Mouse (Mus musculus): ENCODE results near the gene Kyat1.
"Not testable (repeated sequence)": the region's sequence is repeated elsewhere in the genome, so short reads cannot be mapped to it uniquely, and the experiment has no call there.

Kyat1 gene

DNA sequence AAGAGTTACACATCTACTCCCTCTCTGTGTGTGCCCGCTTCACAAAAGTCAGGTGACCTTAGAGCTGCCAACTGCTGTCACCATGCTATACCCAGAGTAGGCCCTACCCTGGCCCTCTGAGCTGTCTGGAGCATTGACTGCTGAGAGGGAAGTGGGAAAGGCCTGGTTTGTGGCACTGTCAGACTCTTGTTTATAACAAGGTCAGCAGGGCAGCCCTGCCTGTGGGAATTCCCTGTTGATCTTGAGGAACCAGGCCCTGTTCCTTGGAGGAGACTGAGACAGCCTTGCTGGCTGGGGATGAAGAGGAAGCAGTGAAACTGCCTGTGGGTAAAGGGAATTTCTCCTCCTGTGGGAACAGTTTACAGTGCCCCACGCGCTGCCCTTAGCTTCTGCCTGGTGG, 9.1 kb upstream of the Kyat1 start:
- DNase-seq (ENCODE audit: low spot score in 2 of 2), result no peak

DNA sequence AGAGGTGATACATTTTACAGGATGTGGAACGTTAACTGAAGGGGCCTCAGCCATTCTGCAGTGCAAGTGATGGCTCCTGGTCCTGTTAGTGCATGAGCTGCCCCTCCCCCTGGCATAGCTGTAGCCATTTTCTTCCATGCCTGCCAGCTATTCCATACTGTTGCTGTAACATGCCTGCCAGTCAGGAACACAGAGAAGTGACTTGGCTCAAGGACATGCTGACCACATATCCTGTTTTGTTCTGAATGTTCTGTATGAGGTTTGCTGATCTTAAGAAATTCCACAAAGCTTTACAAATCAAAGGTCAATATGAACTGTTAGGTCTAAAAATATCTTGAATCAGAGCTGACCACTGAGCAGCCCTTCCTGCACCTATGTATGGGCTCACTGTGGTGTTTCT, 7.3 kb upstream of the Kyat1 start:
- no peak for DNase-seq (ENCODE audit: low spot score in 2 of 2)

DNA sequence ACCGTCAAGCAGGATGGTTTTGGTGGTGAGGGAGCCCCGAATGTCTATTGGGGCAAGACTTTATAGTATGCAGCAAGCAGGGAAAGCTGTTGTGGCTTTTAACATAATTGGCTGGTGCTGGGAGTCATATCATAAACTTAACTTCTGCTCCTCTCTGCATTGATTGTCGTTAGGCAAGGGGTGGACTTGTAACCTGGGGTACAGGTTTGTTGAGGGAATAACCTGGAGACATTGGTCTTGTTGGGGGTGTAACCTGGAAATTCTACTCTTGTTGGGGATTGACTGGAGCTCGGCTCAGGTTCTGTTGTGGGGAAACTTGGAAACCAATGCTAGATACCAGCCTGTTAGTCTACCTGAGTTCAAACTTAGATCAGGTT, 6.5 kb upstream of the Kyat1 start:
- DNase-seq (ENCODE audit: low spot score in 2 of 2), result no peak

DNA sequence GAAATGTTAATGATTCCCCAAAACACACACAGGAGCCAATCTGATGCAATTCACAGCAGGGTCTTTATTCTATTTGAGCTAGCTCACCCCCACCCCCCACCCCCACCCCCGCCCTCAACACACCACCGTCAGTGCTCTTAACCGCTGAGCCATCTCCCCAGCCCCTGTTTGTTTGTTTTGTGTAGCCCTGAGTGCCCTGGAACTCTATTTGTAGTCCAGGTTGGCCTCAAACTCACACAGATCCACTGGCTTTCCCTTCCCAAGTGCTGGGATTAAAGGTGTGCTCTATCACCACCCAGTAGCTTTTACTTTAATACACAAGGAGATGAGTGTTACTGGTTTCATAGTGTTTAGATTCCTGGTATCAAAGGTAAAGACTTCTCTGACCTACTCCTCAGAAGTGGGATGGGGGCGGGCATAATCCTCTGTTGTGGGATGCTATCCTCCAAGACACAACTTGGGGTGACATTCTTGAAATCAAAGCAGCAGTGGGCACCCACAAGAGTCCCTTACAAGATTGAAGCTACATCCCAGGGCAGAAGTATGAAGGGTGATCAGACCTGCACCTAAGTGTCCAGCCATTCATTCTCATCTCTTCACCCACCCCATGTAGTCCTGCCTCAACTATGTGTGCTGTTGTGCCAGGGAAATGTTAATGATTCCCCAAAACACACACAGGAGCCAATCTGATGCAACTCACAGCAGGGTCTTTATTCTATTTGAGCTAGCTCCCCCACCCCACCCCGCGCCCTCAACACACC, 5.9 kb upstream of the Kyat1 start:
- DNase-seq (ENCODE audit: low spot score in 2 of 2), result no peak

GRCm38 (mm10) chr2:30207886-30208285, 2.2 kb upstream of the Kyat1 start:
- no peak for DNase-seq (ENCODE audit: low spot score in 2 of 2)

DNA sequence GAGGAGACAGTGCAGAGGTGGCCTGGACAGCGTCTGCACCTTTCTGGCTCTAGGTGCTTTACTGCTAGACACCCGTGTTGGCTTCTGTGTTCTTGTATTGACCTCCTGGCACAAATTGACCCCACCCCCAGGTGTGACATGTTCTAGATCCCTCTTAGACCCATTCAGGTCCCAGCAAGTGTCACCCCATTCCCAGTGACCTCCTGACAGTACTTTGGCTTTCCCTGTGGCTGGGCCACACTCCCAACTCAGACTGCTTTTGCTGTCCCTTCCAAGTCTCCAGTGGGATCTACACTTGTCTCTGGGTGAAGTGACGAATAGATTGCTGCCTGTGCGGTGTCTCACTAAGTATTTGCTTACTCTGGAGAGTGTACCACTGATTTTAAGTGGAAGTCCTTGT, 1.8 kb upstream of the Kyat1 start:
- DNase-seq (ENCODE audit: low spot score in 2 of 2), result no peak

- DNase-seq (ENCODE audit: low spot score in 2 of 2), result no peak
Observed at GRCm38 (mm10) chr2:30205255-30205628, 405 bp downstream of the Kyat1 start.

- peak; percentile 42 to 57 for DNase-seq (ENCODE audit: low spot score in 2 of 2)
Observed at GRCm38 (mm10) chr2:30203439-30203838, 2.2 kb downstream of the Kyat1 start.

DNA sequence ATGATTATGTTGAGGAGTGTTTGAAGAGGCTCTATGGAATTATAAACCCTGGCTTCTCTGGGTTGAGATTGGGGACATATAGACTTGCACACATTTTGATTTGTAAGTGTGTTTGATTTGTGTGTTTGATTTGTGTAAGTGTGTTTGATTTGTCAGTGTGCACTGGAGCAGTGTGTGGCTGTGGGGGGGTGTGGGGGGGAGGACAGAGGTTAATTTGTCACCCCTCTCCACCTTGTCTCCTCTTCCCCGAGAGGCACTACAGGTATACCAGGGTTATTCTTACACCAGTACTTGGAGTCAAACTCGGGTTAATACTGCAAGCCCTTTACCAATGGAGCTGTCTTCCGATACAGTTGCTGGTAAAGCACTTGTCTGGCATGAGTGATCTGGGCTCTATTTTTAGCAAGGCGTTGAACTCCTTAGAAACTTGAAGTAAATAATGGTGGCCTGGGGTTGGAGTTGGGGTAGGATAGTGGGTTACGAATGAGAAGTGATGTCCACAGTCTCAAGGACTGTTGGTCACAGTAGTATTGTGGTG, 5.2 kb downstream of the Kyat1 start:
- DNase-seq (ENCODE audit: low spot score in 2 of 2), result no peak

DNA sequence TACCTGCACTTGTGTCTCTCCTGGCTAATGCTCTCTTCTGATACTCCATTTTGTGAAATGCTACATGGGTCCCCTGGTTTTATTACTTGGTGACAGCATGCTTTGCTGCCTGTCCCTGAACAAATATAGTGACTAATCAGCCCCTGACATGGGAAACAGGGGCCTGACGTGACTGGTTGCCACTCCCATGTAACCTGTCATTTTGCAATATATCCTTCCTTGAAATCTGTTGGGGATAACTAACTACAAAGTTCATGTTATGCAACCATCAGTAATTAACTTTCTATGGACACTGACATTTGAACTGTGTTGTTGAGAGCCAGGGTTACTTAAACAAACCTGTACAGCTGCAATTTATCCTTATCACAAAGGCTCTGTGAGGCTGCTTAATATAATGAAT, 5.7 kb downstream of the Kyat1 start:
- DNase-seq (ENCODE audit: low spot score in 2 of 2), result no peak

DNA sequence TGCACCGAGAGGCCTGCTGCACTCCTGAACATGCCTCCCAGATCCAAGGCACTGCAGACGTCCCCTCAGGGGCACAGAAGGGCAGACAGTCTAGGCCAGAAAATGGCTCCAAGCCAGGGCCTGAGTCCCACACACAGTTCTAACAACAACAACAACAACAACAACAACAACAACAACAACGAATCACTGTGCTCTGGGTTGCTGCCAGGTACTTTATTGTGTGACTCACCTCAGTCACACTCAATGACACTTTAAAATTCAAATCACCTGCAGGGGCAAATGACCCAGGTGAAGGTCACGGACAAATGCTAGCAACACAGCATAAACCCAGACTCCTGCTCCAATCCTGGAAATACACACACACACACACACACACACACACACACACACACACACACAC, 7.6 kb downstream of the Kyat1 start:
- no peak for DNase-seq (ENCODE audit: low spot score in 2 of 2)

GRCm38 (mm10) chr2:30194656-30195055, 11.0 kb downstream of the Kyat1 start:
- no peak for DNase-seq (ENCODE audit: low spot score in 2 of 2)

DNA sequence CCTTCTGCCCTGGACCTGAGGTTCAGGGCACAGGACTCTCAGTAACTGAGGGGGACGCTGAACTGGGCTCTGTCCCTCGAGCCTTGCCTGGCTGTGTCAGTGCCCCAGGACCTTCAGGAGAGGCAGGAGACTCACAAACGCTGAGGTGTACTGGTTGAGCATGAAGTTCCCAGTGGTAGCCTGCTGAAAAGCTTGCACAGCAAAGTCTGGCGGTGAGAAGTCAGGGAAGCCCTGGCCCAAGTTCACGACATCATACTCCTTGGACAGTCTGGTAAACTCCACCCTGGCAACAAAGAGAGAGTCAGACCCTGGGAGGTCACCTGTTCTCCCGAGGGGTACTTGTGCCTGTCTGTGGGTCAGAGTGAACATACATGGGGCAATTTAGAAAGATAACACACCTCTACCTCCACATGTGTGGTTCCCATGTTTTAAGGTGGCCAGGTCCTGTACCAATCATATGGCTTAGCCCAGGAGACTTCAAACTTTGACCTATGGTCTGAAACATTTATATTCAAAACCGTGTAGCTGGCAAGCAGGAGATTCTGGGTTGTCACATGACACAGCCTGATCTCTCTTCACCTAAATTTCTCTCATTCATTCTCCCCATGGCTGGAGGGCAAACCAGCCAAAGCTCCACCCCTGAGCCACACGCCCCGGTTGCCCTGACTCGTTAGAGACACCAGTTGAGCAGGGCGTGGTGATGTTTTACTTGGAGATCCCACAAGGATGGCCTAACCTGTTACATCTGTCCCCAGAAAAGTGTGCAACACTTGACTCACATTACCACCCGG, 13.7 kb downstream of the Kyat1 start:
- DNase-seq (ENCODE audit: low spot score in 2 of 2), result no peak

DNA sequence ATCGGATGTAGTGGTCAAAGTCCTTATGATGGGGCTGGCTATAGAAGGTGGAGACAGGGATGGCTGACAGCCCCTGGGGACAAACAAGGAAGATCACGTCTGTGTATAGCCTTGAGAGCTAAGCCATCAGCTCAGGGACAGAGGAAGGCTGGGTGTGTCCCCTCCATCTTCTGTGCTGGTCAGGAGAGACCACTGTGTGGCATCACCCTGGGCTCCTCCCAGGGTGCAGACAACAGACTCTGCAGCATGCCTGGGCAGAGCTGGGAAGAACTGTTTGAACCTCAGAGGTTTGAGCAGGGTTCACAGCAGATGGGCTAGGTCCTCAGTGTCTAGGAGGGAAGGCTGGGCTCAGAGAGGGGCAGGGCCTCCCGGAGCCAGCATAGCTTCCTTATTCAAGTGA, 20.0 kb downstream of the Kyat1 start:
- DNase-seq (ENCODE audit: low spot score in 2 of 2), result no peak

- no peak for DNase-seq (ENCODE audit: low spot score in 2 of 2)
Observed at GRCm38 (mm10) chr2:30185276-30185675, 20.4 kb downstream of the Kyat1 start.

GRCm38 (mm10) chr2:30183721-30184120, 21.9 kb downstream of the Kyat1 start:
- DNase-seq (ENCODE audit: low spot score in 2 of 2), result no peak

DNA sequence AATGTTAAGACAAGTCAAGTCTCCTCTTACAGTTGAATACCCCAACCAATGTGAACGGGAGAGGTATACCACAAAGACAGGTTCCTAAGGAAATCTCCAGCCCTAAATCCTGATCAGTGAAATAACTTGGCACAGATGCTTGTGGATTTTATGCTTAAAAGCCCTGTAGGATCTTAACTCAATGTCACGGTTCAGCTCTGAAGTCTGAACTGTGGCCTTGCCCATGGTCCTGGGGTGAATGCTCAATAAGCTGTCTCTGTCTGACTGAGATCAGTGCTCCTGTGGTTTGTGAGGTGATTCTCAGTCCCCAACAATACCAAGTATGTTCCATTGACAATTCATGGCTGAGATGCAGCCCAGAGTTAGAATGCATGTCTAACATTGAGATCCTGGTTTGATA, 23.2 kb downstream of the Kyat1 start:
- DNase-seq (ENCODE audit: low spot score in 2 of 2), result no peak

GRCm38 (mm10) chr2:30178711-30179110, 26.9 kb downstream of the Kyat1 start:
- DNase-seq (ENCODE audit: low spot score in 2 of 2), result not testable (repeated sequence)

DNA sequence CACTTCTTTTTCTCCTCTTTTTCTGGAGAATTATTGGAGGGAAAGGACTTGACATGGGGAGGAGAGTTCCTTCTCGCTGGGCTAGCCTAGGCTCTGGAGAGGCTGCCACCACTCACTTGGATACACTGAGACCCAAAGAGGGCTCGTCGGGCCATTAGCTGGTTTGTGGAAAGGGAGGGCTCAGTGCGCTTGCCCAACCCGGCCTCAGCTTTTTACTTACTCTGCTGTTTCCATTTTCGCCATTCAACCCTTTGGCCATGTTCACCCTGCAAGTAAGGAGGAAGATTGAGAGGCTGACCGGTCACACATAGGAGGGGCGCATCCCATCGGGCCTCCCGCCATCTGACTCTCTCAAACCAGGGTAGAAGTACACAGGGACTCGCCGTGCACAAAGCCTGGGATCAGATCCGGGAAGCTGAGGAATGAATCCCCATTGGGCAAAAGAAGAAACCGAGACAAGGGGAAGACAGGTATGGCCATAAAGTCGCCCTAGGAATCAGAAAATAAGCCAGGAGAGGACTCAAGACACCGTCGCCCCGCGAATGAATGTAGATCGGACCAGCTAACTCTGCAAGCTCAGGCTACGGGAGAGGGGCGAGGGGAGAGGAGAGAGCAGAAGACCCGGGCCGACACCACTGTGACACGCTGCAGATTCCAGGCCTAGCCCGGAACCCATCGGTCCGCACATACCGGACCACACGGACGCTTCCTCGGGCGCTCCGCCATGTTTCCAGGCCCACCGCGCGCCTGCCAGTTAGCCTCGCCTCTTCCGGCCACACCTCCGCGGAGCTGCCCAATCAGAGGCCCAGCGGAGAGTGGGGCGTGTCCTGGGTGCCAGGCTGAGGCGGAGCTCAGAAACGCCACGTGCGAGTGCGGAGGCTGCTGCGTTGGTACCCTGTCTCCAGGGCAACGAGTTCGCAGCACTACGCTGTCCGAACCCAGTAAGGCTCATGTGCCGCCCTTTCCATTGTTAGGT, 27.7 kb downstream of the Kyat1 start, which contains the start of gene Spout1:
Spout1 (minus strand) TSS at position 760 of the 976 bp plus-strand sequence.
- peak; percentile 94 to 95 for DNase-seq (ENCODE audit: low spot score in 2 of 2)

DNA sequence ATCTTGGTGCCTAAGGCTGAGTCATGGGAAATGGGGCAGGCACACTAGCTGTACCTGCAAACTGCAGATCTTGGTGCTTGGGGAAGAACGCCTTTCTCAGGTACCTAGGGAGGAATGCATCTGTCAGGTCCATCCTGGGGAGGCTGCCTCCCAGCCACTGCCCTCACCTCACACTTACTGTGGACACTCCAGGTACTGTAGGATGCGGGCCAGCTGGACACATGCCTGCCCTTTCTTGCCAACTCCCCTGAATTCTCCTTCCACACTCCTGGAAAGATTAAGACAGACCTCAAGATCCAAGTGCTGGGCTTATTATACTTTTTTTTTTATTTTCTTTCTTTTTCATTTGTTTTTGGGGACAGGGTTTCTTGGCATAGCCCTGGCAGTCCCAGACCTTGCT, 29.1 kb downstream of the Kyat1 start:
- DNase-seq (ENCODE audit: low spot score in 2 of 2), result no peak

DNA sequence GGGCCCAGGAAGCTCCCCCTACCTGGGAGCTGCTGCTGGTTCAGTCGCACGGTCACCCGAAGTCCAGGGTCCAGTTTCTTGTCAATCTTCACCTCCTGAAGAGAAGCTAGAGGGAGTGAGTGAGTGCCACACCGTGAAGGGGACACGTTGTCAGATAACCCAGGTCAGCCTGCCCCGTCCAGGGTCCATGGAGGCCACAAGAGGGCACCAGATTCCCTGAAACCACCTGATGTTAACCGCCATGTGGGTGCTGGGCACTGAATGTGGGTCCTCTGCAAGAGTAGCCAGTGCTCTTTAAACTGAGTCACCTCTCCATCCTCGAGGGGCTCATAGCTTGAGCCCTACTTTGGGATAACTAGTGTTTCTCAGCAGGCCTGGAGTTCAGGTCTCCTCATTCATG, 29.8 kb downstream of the Kyat1 start:
- no peak for DNase-seq (ENCODE audit: low spot score in 2 of 2)
